Mouse (Mus musculus): ENCODE measurements around the gene Lyplal1.

GRCm38 (mm10) chr1:186116086-186116600, 967 bp downstream of the Lyplal1 start:
- TF ChIP-seq CTCF (IDR thresholded peaks at IDR 0.05; ENCODE audit: low read depth, low read length): no peak
- no peak for TF ChIP-seq POLR2AphosphoS5 (IDR thresholded peaks at IDR 0.05; ENCODE audit: insufficient replicate concordance, low read depth, low read length)
- no peak for TF ChIP-seq GATA1 (IDR thresholded peaks at IDR 0.05; ENCODE audit: borderline replicate concordance, low read length)
- no peak for TF ChIP-seq TAL1 (conservative IDR thresholded peaks at IDR 0.05; ENCODE audit: low read depth, low read length)
